Mouse (Mus musculus): ENCODE results near the gene Nus1. TPM values are rescaled to one million over a fixed set of nuclear protein-coding genes. Genes with fewer than 3 reads are reported as not detected.

Nus1 gene
- total and polyA plus RNA-seq, 3 experiments: 15.9 to 51.9 (median 27.9) TPM

GRCm38 (mm10) chr10:52427634-52428415 lies 10.5 kb downstream of the Nus1 start:
- Histone ChIP-seq H3K4me1 (ENCODE audit: control insufficient read depth in 1 of 2, insufficient read depth in 2 of 2) (peaks cover 5 to 50% of the 10 kb centered on the region in 2 experiments), H3K4me2 (ENCODE audit: insufficient read depth, low read depth, poor library complexity, severe bottlenecking) (no peak overlapping the region), H3K4me3 (replicated peaks in 1 of 3; ENCODE audit: low read depth in 2 of 3, low read length in 2 of 3, poor library complexity in 1 of 3) (no peak overlapping the region), H3K27me3 (replicated peaks) (no peaks in the 10 kb centered on the region), H3K27ac (ENCODE audit: insufficient read depth, low read depth) (no peak overlapping the region), H3K9ac (ENCODE audit: insufficient read depth, low read depth) (no peak overlapping the region), H3K9me3 (replicated peaks; ENCODE audit: low read length) (no peaks in the 10 kb centered on the region), H3K79me2 (replicated peaks; ENCODE audit: control insufficient read depth, extremely low read depth, insufficient read depth, poor library complexity, severe bottlenecking) (peaks cover 40% of the 10 kb centered on the region), H3K36me3 (replicated peaks in 1 of 2; ENCODE audit: control insufficient read depth in 1 of 2, insufficient read depth in 1 of 2, low read length in 1 of 2) (peaks cover 12 to 64% of the 10 kb centered on the region in 2 experiments)
- in situ Hi-C loops (cut with MboI; ENCODE audit: low pct_ligation_motif_present, low pct_unique_long_range_greater_than_20kb, low sequenced_read_pairs) (no loop called here), dilution Hi-C loops (cut with MboI; ENCODE audit: extremely low pct_ligation_motif_present, extremely low pct_unique_long_range_greater_than_20kb, low sequenced_read_pairs) (no loop called here)
- TF ChIP-seq RCOR1 (conservative IDR thresholded peaks at IDR 0.05; ENCODE audit: low read depth, low read length): no peak
- no peak for TF ChIP-seq MXI1 (IDR thresholded peaks at IDR 0.05; ENCODE audit: low read depth, low read length)
- no peak for TF ChIP-seq TCF12 (IDR thresholded peaks at IDR 0.05; ENCODE audit: low read depth, low read length)
- no peak for TF ChIP-seq SMC3 (IDR thresholded peaks at IDR 0.05; ENCODE audit: low read depth, low read length)
- TF ChIP-seq JUN (IDR thresholded peaks at IDR 0.05; ENCODE audit: insufficient read depth, low read depth, low read length): no peak
- TF ChIP-seq ETS1 (conservative IDR thresholded peaks at IDR 0.05; ENCODE audit: low read depth, low read length): no peak
- no peak for TF ChIP-seq GABPA (IDR thresholded peaks at IDR 0.05; ENCODE audit: insufficient replicate concordance, low read depth, low read length)
- TF ChIP-seq IRF4 (IDR thresholded peaks at IDR 0.05; ENCODE audit: low read depth, low read length): no peak
- TF ChIP-seq USF1 (IDR thresholded peaks at IDR 0.05; ENCODE audit: low read depth, low read length): no peak
- TF ChIP-seq JUND (conservative IDR thresholded peaks at IDR 0.05; ENCODE audit: low read depth, low read length): no peak
- no peak for TF ChIP-seq USF2 (conservative IDR thresholded peaks at IDR 0.05; ENCODE audit: low read depth, low read length)
- TF ChIP-seq ZC3H11A (IDR thresholded peaks at IDR 0.05; ENCODE audit: low read depth, low read length): no peak
- TF ChIP-seq MAZ (IDR thresholded peaks at IDR 0.05; ENCODE audit: low read depth, low read length): no peak
- TF ChIP-seq TBP (conservative IDR thresholded peaks at IDR 0.05; ENCODE audit: low read depth, low read length): no peak
- no peak for DNase-seq (ENCODE audit: extremely low read depth)

DNA sequence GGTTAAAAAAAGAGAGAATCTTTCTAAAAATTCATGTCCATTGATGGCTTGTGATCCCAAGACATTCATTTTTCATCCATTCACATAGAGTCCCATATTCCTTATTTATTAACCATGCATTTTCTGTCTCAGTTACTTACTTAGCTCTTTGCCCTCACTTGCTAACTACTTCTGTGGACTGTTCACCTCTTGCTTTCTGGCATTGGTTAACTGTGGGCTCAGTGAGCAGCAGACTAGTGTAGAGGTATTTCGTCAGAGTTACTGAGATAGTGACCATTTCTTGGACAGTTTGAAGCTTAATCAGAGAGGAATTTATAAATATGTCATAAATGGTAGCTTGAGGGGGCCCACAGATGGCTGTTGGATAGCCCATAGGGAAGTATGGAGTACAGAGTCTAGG lies 13.6 kb downstream of the Nus1 start:
- TF ChIP-seq MAFK (IDR thresholded peaks at IDR 0.05; ENCODE audit: insufficient replicate concordance, low read length) (no peak), IRF4 (IDR thresholded peaks at IDR 0.05; ENCODE audit: low read depth, low read length) (no peak), UBTF (IDR thresholded peaks at IDR 0.05; ENCODE audit: low read depth, low read length) (no peak), USF2 (conservative IDR thresholded peaks at IDR 0.05; ENCODE audit: low read depth, low read length) (no peak), MYC (IDR thresholded peaks at IDR 0.05; ENCODE audit: low read depth, low read length) (no peak), TCF12 (IDR thresholded peaks at IDR 0.05; ENCODE audit: low read depth, low read length) (no peak), MAZ (IDR thresholded peaks at IDR 0.05; ENCODE audit: low read depth, low read length) (no peak), JUN (IDR thresholded peaks at IDR 0.05; ENCODE audit: insufficient read depth, low read depth, low read length) (no peak), MEF2A (IDR thresholded peaks at IDR 0.05; ENCODE audit: borderline replicate concordance, low read depth, low read length) (no peak), EP300 (IDR thresholded peaks at IDR 0.05; ENCODE audit: low read length) (no peak), CHD2 (IDR thresholded peaks at IDR 0.05; ENCODE audit: low read length) (no peak), ZMIZ1 (IDR thresholded peaks at IDR 0.05; ENCODE audit: low read depth, low read length) (no peak), ZKSCAN1 (IDR thresholded peaks at IDR 0.05; ENCODE audit: borderline replicate concordance, low read depth, low read length) (no peak)
- H3K4me1 ChIP-seq (ENCODE audit: control insufficient read depth in 1 of 2, insufficient read depth in 2 of 2): peaks cover 4 to 23% of the 10 kb centered on the region in 2 experiments; a peak in 3 of 4 replicates
- H3K79me2 ChIP-seq (replicated peaks; ENCODE audit: control insufficient read depth, extremely low read depth, insufficient read depth, poor library complexity, severe bottlenecking): peaks cover 24% of the 10 kb centered on the region
- H3K4me3 ChIP-seq (replicated peaks in 1 of 3; ENCODE audit: low read depth in 2 of 3, low read length in 2 of 3, poor library complexity in 1 of 3): no peak overlapping the region
- no peaks in the 10 kb centered on the region for H3K27me3 ChIP-seq (replicated peaks)
- no peak overlapping the region for H3K27ac ChIP-seq (ENCODE audit: insufficient read depth, low read depth)
- H3K36me3 ChIP-seq (replicated peaks in 1 of 2; ENCODE audit: control insufficient read depth in 1 of 2, insufficient read depth in 1 of 2, low read length in 1 of 2): peaks cover 35 to 79% of the 10 kb centered on the region in 2 experiments
- in situ Hi-C loops (cut with MboI; ENCODE audit: low pct_ligation_motif_present, low pct_unique_long_range_greater_than_20kb, low sequenced_read_pairs): no loop called here
- no peak for DNase-seq (ENCODE audit: extremely low read depth)
- no peak overlapping the region for H3K4me2 ChIP-seq (ENCODE audit: insufficient read depth, low read depth, poor library complexity, severe bottlenecking)
- H3K9ac ChIP-seq (ENCODE audit: insufficient read depth, low read depth): no peak overlapping the region
- dilution Hi-C loops (cut with MboI; ENCODE audit: extremely low pct_ligation_motif_present, extremely low pct_unique_long_range_greater_than_20kb, low sequenced_read_pairs): no loop called here
- no peaks in the 10 kb centered on the region for H3K9me3 ChIP-seq (replicated peaks; ENCODE audit: low read length)
